Mouse (Mus musculus) spleen, adult 2 months (tissue): ENCODE data around the gene Lyzl4.

ENCODE experiments used
- CTCF ChIP-seq: fragments of 200-500 bp; IDR thresholded peaks from 2 replicates; pipeline ENCODE4 v1.5.1; 2011; ENCODE audit warnings: mild to moderate bottlenecking, inconsistent platforms; ENCODE audit not compliant: insufficient read depth, insufficient read length, insufficient replicate concordance; ENCODE audit errors: extremely low read depth
- POLR2A ChIP-seq: fragments of 200-500 bp; IDR thresholded peaks from 2 replicates; pipeline ENCODE4 v1.6.1; 2011; ENCODE audit warnings: low read depth, low read length, inconsistent platforms

DNA sequence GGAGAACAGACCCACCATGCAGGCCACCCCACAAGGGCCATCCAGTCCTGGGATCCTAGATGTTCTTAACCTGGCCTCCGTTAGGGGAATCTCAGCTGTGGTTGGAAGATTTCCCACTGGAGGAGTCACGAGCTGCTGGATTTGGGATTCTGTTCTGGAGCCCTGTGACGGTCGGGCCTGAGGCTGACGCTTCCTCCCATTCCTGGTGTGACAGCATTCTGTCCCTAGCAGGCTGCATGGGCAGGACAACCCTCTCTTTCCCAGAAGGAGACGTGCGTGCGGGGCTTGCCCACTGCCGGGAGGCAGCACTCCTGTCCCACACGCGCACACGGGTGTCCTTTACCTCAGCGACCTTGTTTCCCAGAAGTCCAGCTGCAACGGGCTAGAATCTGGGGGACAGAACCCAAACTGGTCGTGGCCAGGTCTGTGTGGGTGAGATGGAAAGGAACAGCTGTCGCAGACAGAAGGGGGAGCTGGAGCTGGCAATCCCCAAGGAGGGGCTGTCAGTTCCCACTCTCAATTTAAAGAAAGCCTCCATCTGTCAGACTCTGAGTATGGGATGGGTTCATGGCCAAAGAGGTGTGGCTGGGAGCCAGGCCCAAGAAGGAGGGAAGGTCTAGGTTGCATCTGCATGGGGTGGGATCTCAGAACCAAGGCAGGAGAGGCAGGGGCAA, 25.2 kb upstream of the Lyzl4 start:
- TF ChIP-seq CTCF (no peak), POLR2A (no peak)
